Mouse (Mus musculus): ENCODE data around the gene Zfp605. TPM values are rescaled to one million over a fixed set of nuclear protein-coding genes. Genes with fewer than 3 reads are reported as not detected.

Zfp605 gene
- 0.55 and 0.60 TPM in 2 replicates for polyA plus RNA-seq (2012; rRNA removed)

DNA sequence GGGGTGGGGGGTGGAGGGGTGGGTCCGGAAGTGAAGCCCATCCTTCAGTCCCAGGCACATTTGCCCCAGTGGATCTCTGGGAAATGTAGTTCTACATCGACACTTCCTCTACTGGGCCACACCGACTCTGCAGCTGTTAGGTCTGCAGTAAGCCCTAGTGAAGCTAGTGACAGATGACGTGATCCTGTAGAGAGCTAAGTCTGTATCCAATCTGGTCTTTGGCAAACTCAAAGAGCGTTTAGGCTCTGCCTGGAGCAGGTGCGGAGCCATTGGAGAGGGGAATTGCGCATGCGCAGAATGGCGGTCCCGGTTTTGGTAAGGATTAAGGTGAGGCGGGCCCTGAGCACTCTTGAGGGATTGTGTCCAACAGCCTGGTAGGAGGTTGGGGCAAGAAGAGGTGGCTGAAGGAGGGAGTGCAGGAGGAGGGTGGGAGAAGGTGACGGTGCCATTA lies at the start of gene Zfp605:
Gene Zfp605 (plus strand): TSS at position 102 of the 451 bp plus-strand sequence.

DNA sequence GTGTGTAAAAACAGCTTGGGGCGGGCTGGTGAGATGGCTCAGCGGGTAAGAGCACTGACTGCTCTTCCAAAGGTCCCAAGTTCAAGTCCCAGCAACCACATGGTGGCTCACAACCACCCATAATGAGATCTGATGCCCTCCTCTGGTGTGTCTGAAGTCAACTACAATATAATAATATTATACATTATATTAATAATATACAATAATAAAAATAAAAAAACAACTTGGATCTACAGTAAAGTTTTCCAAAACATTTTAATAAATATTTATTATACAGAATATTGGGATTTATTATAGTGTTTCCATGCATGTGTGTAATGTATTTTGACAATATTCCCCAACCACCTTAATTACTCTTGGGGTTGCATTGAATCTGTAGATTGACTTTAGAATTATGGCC lies 37.5 kb upstream of the Zfp605 start, which contains the start of gene Gm17655:
Gene Gm17655 (minus strand): TSS at position 101 of the 400 bp plus-strand sequence.

DNA sequence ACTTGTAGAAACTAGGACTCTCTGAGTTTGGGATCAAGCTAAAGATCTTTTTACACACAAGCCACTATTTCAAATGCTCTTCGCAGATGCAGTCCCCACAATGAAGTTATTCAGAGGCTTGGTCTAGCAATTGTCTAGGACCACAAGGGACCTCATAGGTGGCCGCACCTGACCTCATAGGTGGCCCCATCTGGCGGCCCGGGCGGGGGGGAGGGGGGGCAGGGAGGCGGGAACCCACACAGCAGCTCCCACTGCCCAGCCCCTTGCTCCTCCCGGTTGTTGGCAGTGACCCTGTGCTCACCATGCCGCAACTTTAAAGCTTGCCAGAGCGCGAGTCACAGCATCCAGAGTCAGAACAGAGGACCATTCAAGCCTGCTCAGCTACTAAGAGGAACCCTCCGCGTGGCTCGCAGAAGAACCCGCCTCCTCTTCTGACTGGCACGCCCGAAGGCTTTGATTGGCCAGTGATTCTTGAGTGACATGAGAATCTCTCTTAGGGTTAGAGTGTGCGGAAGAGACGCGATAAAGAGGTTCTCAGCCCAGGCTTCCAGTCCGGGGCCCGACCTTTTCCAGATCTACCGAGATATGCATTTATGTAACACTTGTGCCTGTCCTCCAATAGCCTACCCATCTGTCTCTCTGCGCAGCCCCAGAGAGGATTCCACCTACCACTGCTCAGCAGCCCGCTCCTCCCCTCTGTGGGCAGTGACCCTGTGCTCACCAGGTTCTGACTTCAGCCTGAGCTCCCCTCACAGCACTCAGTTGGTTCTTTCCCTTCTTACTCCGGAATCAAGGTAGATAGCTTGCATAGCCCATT lies 15.7 kb upstream of the Zfp605 start, which contains the start of gene Gm35315:
Gene Gm35315 (minus strand): TSS at position 391 of the 817 bp plus-strand sequence.

DNA sequence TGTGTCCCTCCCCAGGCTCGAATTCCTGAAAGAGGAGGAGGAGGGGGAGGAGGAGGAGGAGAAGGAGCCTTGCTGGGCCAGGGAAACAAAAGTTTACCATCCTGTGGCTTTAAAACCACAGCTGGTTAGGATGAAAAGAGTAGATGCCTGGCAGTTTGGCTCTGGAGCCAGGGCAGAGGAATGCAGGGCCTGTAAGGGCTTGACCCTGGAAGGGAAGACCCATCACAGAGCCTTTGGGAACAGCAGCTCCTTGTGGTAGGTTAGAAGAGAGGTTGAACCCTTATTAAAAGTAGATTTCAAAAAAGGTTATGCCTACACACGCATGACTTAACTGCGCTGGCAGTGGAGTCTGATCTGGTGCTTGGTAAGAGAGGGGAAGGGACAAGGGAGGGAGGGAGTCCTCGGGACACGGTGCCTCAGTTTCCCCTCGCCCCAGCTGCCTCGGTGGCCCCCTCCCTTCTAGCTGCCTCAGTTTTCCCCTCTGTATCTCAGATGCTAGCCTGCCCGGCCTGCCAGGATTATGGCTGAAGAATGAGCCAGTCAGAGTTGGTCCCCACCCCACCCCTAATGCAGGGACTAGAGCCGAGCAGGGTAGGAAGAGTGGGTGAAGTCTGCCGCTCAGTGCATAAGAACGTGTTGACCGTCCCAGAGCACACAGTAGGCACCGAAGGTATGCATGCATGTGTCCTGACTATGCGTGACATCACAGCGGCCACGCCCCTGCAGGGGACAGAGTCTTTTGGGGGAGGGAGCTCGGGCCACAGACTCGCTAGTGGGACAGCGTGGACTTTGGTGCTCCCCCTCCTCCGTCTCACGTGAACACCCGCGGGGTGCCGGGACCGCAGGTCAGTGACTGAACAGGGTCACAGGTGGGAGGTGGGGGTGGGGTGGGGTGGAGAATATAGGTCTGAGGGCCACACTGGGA lies 10.0 kb upstream of the Zfp605 start, which contains the start of gene Plcxd1:
Gene Plcxd1 (plus strand): TSS at position 314 of the 925 bp plus-strand sequence.

DNA sequence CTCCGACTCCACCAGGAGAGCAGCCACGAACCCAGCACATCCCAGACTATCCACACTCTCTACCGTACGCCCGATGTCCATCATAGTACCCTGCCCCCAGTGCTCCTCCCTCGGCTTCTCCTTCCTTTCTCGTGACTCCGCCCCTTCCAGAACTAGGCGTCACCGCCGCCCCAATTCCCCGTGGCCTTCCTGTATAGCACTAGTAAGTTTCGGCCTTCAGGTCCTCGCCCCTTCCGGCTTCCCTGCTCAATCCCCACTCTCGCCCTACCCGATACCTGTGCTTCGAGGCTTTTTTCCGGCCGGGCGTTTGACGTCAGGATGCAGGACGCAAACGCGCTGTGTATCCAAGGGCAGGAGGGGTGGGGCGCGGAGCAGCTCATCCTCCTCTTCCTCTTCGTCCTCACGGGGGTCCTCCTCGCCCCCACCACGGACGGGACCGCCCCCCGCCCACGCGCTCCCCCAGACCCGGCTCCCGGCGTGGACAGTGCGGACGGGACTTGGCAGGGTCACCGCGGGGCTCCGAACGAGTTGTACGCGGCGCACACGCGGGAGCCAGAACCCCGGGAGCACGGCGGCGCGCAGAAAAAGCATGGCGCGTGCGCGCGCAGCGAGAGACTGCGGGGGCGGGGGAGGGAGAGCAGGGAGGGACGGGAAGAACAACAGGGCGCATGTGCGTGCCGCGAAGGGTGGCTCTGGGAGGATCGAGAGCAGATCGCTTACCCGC lies 2.1 kb upstream of the Zfp605 start, which contains the start of gene Gtpbp6:
Gene Gtpbp6 (minus strand): TSS at position 617 of the 724 bp plus-strand sequence.

DNA sequence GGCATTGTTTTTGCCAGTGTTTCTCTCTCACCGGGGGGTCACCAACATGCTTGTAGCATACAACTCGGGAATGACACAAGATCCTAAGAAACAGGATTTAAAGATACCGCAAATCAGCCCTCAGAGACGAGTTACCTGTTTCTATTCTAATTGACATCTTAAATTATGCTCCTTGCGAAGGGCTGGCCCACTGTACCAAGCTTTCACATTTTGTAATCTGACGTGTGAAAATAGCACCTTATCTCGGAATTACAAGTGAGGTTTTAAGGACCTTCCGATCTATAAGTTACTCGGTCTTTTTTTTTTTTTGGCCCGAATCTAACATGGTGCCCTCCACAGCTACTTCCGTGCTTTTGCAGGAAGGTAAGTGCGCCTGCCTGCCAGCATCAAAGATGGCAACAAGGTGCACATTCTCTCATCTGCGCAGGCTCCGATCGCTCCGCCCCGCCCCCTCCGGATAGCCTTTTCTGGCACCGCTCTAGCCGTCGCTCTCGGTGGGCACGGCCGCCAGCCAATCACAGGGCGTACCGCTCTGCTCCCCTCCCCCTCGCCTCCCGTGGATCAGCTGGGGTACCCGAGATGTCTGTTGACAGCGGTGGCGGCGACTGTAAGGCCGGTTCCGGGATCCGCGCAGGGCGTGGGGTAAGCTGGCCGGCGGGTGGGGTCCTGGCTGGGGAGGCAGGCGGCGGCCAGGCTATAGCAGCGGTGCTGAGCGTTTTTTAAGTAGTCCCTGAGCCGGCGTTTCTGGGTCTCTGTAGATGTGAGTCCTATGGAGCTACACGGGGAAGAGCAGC lies 25.6 kb downstream of the Zfp605 start, which contains the start of gene Chfr:
Gene Chfr (plus strand): TSS at position 550 of the 794 bp plus-strand sequence.

DNA sequence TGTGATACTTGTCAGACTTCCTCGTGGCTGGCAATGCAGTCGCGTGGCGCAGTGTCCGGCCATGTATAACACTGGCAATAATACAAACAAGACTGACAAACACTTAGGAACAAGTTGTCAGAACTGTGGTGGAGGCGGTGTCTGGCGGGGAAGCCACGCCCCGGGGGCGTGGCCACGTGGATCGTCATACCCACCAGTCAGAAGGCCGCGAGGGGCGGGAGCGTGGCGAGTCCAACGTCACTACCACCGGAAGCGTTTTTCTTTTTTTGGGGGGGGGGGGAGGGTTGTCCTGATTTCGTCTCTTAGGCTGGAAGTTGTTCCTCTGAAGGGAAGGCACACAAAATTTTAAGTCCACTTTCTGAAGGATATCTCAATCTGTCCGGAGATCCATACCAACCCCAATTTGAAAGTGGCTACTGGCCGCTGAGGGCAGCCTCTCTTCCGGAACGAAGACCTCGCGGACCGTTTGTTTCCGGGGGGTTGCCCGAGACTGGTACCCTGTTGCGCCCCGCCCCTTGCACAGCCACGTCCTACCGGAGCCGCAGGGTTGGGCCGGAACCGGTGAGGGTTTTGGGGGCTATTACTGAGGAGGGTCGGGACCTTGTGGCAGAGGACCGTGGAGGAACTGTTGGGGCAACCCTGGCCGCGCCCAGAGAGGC lies 66.6 kb downstream of the Zfp605 start, which contains the start of gene Golga3:
Gene Golga3 (plus strand): TSS at position 340 of the 659 bp plus-strand sequence.

Other genes starting within 250 kb of the Zfp605 start
- gene Gm15446, start 186.7 kb upstream of the Zfp605 start, polyA plus RNA-seq (2012; rRNA removed), result 0.01 and 0.05 TPM in 2 replicates
- gene Zfp932, start 113.6 kb upstream of the Zfp605 start, polyA plus RNA-seq (2012; rRNA removed), result 3.7 and 3.8 TPM in 2 replicates
- 0.66 and 0.79 TPM in 2 replicates for gene Gm17655, start 37.6 kb upstream of the Zfp605 start, polyA plus RNA-seq (2012; rRNA removed)
- gene Gm35315, start 15.7 kb upstream of the Zfp605 start, polyA plus RNA-seq (2012; rRNA removed), result 0.76 and 0.86 TPM in 2 replicates
- 0.06 and 0.07 TPM in 2 replicates for gene Plcxd1, start 10.1 kb upstream of the Zfp605 start, polyA plus RNA-seq (2012; rRNA removed)
- gene Gtpbp6, start 1.9 kb upstream of the Zfp605 start, polyA plus RNA-seq (2012; rRNA removed), result 21.1 and 24.2 TPM in 2 replicates
- 13.6 TPM in 2 replicates for gene Chfr, start 25.8 kb downstream of the Zfp605 start, polyA plus RNA-seq (2012; rRNA removed)
- 5.2 and 6.3 TPM in 2 replicates for gene Golga3, start 66.6 kb downstream of the Zfp605 start, polyA plus RNA-seq (2012; rRNA removed)
- 5.3 and 5.4 TPM in 2 replicates for gene Ankle2, start 120.9 kb downstream of the Zfp605 start, polyA plus RNA-seq (2012; rRNA removed)
- gene Pgam5, start 159.8 kb downstream of the Zfp605 start, polyA plus RNA-seq (2012; rRNA removed), result 13.6 TPM in 2 replicates
- gene Pxmp2, start 176.1 kb downstream of the Zfp605 start, polyA plus RNA-seq (2012; rRNA removed), result 31.9 and 32.3 TPM in 2 replicates
- 7.8 and 7.9 TPM in 2 replicates for gene Pole, start 176.2 kb downstream of the Zfp605 start, polyA plus RNA-seq (2012; rRNA removed)
- gene P2rx2, start 233.1 kb downstream of the Zfp605 start, polyA plus RNA-seq (2012; rRNA removed), result 0.13 and 0.16 TPM in 2 replicates
- gene Lrcol1, start 234.6 kb downstream of the Zfp605 start, polyA plus RNA-seq (2012; rRNA removed), result not detected in 2 replicates